Mouse (Mus musculus): ENCODE measurements around the gene Galr2. TPM values are rescaled to one million over a fixed set of nuclear protein-coding genes. Genes with fewer than 3 reads are reported as not detected.
A peak's percentile ranks its signal among the peaks of the same experiment; 100 is the strongest.
"Not testable (repeated sequence)": the region's sequence is repeated elsewhere in the genome, so short reads cannot be mapped to it uniquely, and the experiment has no call there.

Gene Galr2
- polyA plus RNA-seq, 1 experiment from 2014 or later, result not detected

DNA sequence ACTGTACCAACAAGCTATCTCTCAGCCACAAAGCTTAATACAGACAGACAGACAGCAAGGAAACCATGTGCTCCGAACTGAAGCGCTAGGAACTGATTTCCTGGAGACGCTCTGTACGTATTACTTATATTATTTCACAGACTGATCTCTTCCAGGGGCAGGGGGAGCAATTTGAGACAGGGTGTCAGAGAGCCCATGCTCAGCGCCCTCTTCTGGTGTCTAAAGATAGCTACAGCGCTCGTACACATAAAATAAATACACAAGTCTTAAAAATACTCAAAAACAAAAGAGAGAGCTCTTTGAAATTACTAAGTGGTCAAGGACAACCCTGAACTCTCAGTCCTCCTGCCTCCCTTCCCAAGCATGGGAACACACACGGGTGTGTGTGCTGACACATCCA, 13.1 kb upstream of the Galr2 start:
- Histone ChIP-seq H3K9me3 (ENCODE audit: low read length) (no peaks in the 10 kb centered on the region), H3K4me3 (ENCODE audit: low read depth, low read length) (no peak overlapping the region), H3K4me1 (ENCODE audit: insufficient read depth, low read depth, low read length) (0 out of 2 replicates have a peak, but pooled peaks cover 2% of the 10 kb centered on the region), H3K27ac (ENCODE audit: low read length) (no peak overlapping the region), H3K36me3 (ENCODE audit: insufficient read depth, low read length) (peaks cover 36% of the 10 kb centered on the region), H3K27me3 (replicated peaks; ENCODE audit: insufficient read depth, low read length) (no peaks in the 10 kb centered on the region), H3K4me2 (replicated peaks; ENCODE audit: low read depth, low read length) (no peak overlapping the region), H3K9ac (replicated peaks; ENCODE audit: low read depth) (no peak overlapping the region)
- peak; percentile 33 for DNase-seq (ENCODE audit: low spot score)
- TF ChIP-seq EP300 (IDR thresholded peaks at IDR 0.05), result no peak
- peak; percentile 47 for TF ChIP-seq CTCF (IDR thresholded peaks at IDR 0.05)
- 83% methylated on average over 8 of the region's 8 CpGs for WGBS
- ATAC-seq, result no peak

DNA sequence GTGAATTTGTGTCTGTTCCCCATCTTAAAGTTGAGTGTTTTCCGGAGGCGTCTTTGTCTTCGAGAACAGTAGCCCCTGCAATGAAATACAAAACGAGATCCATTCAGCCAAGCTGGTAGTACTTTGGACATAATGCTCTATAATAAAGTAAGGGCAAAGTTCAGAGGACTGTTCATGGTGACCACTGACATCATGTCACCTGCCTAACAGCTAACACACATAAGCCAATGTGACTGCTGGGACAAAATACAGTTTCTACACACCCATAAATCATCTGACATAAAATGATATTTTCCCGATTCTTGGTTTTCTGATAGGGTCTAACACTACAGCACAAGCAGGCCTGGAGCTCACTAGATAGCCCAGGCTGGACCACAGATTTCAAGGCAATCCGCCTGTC, 12.4 kb upstream of the Galr2 start:
- DNase-seq (ENCODE audit: low spot score) (no peak), ATAC-seq (no peak)
- H3K9ac ChIP-seq (replicated peaks; ENCODE audit: low read depth), result no peak overlapping the region
- WGBS, result 97% methylated on average over 6 of the region's 6 CpGs
- H3K4me1 ChIP-seq (ENCODE audit: insufficient read depth, low read depth, low read length), result 0 out of 2 replicates have a peak, but pooled peaks cover 5% of the 10 kb centered on the region
- no peak for TF ChIP-seq CTCF (IDR thresholded peaks at IDR 0.05)
- peaks cover 29% of the 10 kb centered on the region for H3K36me3 ChIP-seq (ENCODE audit: insufficient read depth, low read length)
- no peaks in the 10 kb centered on the region for H3K27me3 ChIP-seq (replicated peaks; ENCODE audit: insufficient read depth, low read length)
- H3K4me3 ChIP-seq (ENCODE audit: low read depth, low read length), result no peak overlapping the region
- H3K27ac ChIP-seq (ENCODE audit: low read length), result no peak overlapping the region
- H3K9me3 ChIP-seq (ENCODE audit: low read length), result no peaks in the 10 kb centered on the region
- no peak overlapping the region for H3K4me2 ChIP-seq (replicated peaks; ENCODE audit: low read depth, low read length)

DNA sequence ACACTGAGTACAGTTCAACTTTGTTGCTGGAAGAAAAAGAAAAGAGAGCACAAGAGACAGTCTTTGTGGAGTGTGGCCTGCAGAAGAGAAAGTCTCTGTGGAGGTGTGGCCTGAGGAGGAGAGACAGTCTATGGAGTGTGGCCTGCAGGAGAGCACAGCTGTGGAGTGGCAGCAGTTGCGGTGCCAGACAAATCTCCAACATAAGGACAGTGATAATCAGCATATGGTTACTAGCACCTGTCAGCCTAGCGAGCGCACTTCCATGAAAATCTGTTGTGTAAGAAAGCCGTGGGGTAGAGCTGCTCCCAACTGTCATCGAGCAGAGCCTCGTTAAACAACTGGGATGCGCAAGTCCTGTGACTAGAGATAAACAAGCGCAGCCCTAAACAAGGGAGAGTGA, 11.2 kb upstream of the Galr2 start:
- no peak overlapping the region for H3K4me3 ChIP-seq (ENCODE audit: low read depth, low read length)
- 89% methylated on average over 8 of the region's 8 CpGs for WGBS
- no peaks in the 10 kb centered on the region for H3K27me3 ChIP-seq (replicated peaks; ENCODE audit: insufficient read depth, low read length)
- no peak for TF ChIP-seq CTCF (IDR thresholded peaks at IDR 0.05)
- no peak for TF ChIP-seq EP300 (IDR thresholded peaks at IDR 0.05)
- no peaks in the 10 kb centered on the region for H3K9me3 ChIP-seq (ENCODE audit: low read length)
- DNase-seq (ENCODE audit: low spot score), result no peak
- H3K4me1 ChIP-seq (ENCODE audit: insufficient read depth, low read depth, low read length), result peaks cover 5% of the 10 kb centered on the region; the same call in 1 of the 2 replicates
- H3K4me2 ChIP-seq (replicated peaks; ENCODE audit: low read depth, low read length), result no peak overlapping the region
- no peak for ATAC-seq
- peaks cover 19% of the 10 kb centered on the region; the same call in 1 of the 2 replicates for H3K36me3 ChIP-seq (ENCODE audit: insufficient read depth, low read length)
- H3K27ac ChIP-seq (ENCODE audit: low read length), result no peak overlapping the region
- H3K9ac ChIP-seq (replicated peaks; ENCODE audit: low read depth), result no peak overlapping the region

DNA sequence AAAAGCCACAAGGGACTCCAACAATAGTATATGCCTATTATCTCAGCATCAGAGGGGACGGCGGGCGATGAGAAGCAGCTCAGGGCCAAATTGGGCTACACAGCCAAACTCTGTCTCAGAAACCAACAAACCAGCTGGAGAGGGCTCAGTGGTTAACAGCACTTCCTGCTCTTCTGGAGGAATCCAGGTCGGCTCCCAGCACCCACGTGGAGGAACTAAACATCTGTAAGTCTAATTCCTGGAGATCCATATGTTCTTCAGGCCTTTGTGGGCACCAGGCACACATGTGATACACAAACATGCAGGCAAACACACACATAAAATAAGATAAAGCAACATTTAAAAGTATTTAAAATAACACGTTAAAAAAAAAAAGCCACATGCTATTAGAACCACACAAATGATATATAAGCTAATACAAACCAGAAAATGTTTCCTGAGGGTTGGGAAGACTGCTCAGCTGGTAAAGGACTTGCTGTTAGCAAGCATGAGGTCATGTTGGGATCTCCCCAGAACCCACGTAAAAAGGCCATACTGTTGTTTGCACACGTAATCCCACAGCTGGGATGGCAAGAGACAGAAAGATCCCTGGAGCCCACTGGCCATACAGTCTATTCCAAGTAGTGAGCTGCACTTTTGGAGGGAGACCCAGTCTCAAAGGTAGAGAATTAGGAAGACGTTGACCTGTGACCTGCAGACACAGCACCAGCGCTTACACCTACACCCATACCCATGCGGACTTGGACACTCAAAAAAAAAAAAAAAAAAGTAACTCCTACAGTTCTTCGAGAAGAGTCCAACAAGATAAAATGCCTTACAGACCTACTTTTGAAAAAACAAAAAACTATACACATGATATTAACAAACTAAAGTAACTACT, 7.9 kb upstream of the Galr2 start:
- DNase-seq (ENCODE audit: low spot score) (no peak), ATAC-seq (no peak)
- Histone ChIP-seq H3K27ac (ENCODE audit: low read length) (no peak overlapping the region), H3K4me3 (ENCODE audit: low read depth, low read length) (peak overlapping the region; percentile 79), H3K9me3 (ENCODE audit: low read length) (no peaks in the 10 kb centered on the region), H3K4me1 (ENCODE audit: insufficient read depth, low read depth, low read length) (peaks cover 5% of the 10 kb centered on the region; the same call in 1 of the 2 replicates), H3K4me2 (replicated peaks; ENCODE audit: low read depth, low read length) (peak overlapping the region; percentile 90), H3K36me3 (ENCODE audit: insufficient read depth, low read length) (peaks cover 5% of the 10 kb centered on the region; the same call in 1 of the 2 replicates), H3K27me3 (replicated peaks; ENCODE audit: insufficient read depth, low read length) (no peaks in the 10 kb centered on the region), H3K9ac (replicated peaks; ENCODE audit: low read depth) (peak overlapping the region; percentile 79)
- WGBS, result 42% methylated on average over 12 of the region's 12 CpGs
- TF ChIP-seq EP300 (IDR thresholded peaks at IDR 0.05) (no peak), CTCF (IDR thresholded peaks at IDR 0.05) (no peak)

DNA sequence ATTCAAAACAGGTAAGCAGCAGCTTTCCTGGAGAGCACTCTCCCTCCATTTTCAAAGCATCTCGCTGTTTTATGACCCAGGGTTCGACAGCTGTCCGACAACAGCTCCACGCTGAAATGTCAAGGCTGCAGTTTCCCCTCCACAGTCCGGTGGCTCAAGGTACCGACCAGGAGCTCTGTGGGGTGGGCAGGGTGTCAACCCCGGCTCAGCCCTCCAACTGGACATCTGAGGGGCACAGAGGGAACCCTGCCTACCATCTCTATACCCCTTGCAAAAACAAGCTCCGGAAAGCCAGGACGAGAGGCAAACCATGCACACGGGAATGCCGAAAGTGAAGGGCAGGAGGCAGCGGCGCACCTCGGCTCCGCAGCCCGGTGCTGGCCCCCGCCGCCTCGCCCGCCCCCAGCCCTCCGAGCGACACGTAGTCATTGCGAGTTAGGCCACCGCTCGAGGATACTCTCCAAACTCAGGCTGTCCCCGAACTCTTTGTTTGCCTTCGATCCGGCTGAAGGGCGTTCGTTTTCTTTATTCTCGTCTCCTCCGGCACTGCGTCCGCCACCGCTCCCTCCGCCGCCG, 7.2 kb upstream of the Galr2 start:
- peak overlapping the region; percentile 79 for H3K9ac ChIP-seq (replicated peaks; ENCODE audit: low read depth)
- H3K27ac ChIP-seq (ENCODE audit: low read length), result peak overlapping the region; percentile 43; the same call in 1 of the 2 replicates
- under 1% methylated on average over 33 of the region's 39 CpGs for WGBS
- peaks cover 5% of the 10 kb centered on the region; the same call in 1 of the 2 replicates for H3K4me1 ChIP-seq (ENCODE audit: insufficient read depth, low read depth, low read length)
- DNase-seq (ENCODE audit: low spot score), result no peak
- H3K27me3 ChIP-seq (replicated peaks; ENCODE audit: insufficient read depth, low read length), result no peaks in the 10 kb centered on the region
- H3K4me2 ChIP-seq (replicated peaks; ENCODE audit: low read depth, low read length), result peak overlapping the region; percentile 90
- ATAC-seq, result peak; percentile 50
- no peaks in the 10 kb centered on the region; the same call in 1 of the 2 replicates for H3K36me3 ChIP-seq (ENCODE audit: insufficient read depth, low read length)
- peak overlapping the region; percentile 79 for H3K4me3 ChIP-seq (ENCODE audit: low read depth, low read length)
- TF ChIP-seq CTCF (IDR thresholded peaks at IDR 0.05) (no peak), EP300 (IDR thresholded peaks at IDR 0.05) (no peak)
- no peaks in the 10 kb centered on the region for H3K9me3 ChIP-seq (ENCODE audit: low read length)

DNA sequence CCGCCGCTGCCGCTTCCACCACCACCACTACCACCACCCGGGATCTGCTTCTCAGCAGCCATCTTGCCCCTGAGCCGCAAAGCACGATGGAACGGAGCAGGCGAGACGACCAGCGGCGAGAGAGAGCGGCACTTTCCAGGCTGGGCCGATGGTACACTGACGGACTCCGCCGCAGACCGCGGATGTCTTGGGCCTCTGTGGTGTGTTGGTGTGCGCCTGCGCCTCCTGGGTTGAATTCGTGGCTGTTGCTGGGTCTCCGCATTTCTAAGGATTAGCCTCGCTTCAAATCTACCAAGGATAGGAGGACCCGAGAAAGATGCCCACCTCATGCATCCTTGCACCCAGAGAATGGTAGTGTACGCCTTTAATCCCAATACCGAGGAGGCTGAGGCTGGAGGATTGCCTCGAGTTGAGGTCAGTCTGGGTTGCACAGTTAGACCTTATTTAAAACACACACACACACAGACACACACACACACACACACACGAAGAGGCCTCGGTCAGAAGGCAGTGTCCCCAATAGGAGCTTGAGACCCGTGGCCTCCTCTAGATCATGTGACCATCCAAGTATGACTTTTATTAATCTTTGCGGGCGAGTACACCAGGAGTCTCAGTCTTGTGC, 6.6 kb upstream of the Galr2 start, which contains the start of gene Srp68:
Srp68 (minus strand) TSS at position 173 of the 622 bp plus-strand sequence.
- Histone ChIP-seq H3K36me3 (ENCODE audit: insufficient read depth, low read length) (no peaks in the 10 kb centered on the region; the same call in 1 of the 2 replicates), H3K9me3 (ENCODE audit: low read length) (no peaks in the 10 kb centered on the region), H3K9ac (replicated peaks; ENCODE audit: low read depth) (peak within 1 kb of the TSS; percentile 79), H3K4me3 (ENCODE audit: low read depth, low read length) (peak within 1 kb of the TSS; percentile 79), H3K4me1 (ENCODE audit: insufficient read depth, low read depth, low read length) (peaks cover 5% of the 10 kb centered on the region; the same call in 1 of the 2 replicates), H3K4me2 (replicated peaks; ENCODE audit: low read depth, low read length) (peak within 1 kb of the TSS; percentile 90), H3K27ac (ENCODE audit: low read length) (peak within 1 kb of the TSS; percentile 43), H3K27me3 (replicated peaks; ENCODE audit: insufficient read depth, low read length) (no peaks in the 10 kb centered on the region)
- ATAC-seq (peak; percentile 100), DNase-seq (ENCODE audit: low spot score) (peak; percentile 97)
- TF ChIP-seq EP300 (IDR thresholded peaks at IDR 0.05), result no peak
- peak; percentile 50 for TF ChIP-seq CTCF (IDR thresholded peaks at IDR 0.05)
- WGBS, result under 1% methylated on average over 31 of the region's 32 CpGs

DNA sequence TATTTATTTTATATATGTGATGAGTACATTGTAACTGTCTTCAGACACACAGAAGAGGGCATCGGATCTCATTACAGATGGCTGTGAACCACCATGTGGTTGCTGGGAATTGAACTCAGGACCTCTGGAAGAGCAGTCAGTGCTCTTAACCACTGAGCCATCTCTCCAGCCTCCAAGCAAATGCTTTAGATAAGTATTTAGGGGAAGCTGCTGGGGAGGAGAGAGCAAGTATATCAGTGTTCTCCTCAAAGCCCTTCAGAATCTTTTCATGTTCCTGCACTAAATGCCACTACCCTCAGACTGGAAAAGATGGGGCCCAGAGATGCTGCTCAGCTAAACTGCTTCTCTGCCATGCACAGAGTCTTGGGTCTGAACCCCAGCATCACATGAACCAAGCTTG, 3.6 kb upstream of the Galr2 start:
- H3K4me3 ChIP-seq (ENCODE audit: low read depth, low read length); ATAC-seq; H3K9ac ChIP-seq (replicated peaks; ENCODE audit: low read depth); DNase-seq (ENCODE audit: low spot score); H3K9me3 ChIP-seq (ENCODE audit: low read length); H3K4me2 ChIP-seq (replicated peaks; ENCODE audit: low read depth, low read length); H3K36me3 ChIP-seq (ENCODE audit: insufficient read depth, low read length); H3K27ac ChIP-seq (ENCODE audit: low read length); H3K4me1 ChIP-seq (ENCODE audit: insufficient read depth, low read depth, low read length): not testable (repeated sequence)
- WGBS, result 80% methylated on average over 1 of the region's 1 CpGs
- H3K27me3 ChIP-seq (replicated peaks; ENCODE audit: insufficient read depth, low read length), result peaks cover 18% of the 10 kb centered on the region
